Mouse (Mus musculus) liver, embryonic 11.5 days (tissue): ENCODE data around the gene Ogt. TPM values are rescaled to one million over a fixed set of nuclear protein-coding genes. Genes with fewer than 3 reads are reported as not detected.

Experiments used
- ATAC-seq: fragments of 200-750 bp; cut with Nextera tagmentation; replicated peaks from 2 replicates; pipeline ENCODE4 v1.8.0; 2017; ENCODE audit warnings: moderate number of reproducible peaks, mild to moderate bottlenecking, moderate TSS enrichment, moderate library complexity; ENCODE audit not compliant: low FRiP score
- DNase-seq: peaks from one replicate; pipeline ENCODE4 v3.0.0-alpha.2; 2017; ENCODE audit warnings: low spot score
- H3K27ac ChIP-seq: fragments of 300-500 bp; sonication (generic); 2 replicates; pipeline ENCODE4 v1.5.1; 2014; ENCODE audit warnings: mild to moderate bottlenecking, low read depth, low read length, control low read depth
- H3K27me3 ChIP-seq: fragments of 300-500 bp; sonication (generic); replicated peaks from 2 replicates; pipeline ENCODE4 v1.6.1; 2014; ENCODE audit warnings: low read length, mixed read lengths; ENCODE audit not compliant: control insufficient read depth, insufficient read depth
- H3K36me3 ChIP-seq: fragments of 300-500 bp; sonication (generic); 2 replicates; pipeline ENCODE4 v1.6.1; 2014; ENCODE audit warnings: mild to moderate bottlenecking, low read length, moderate library complexity, mixed read lengths; ENCODE audit not compliant: control insufficient read depth, insufficient read depth
- H3K4me1 ChIP-seq: fragments of 300-500 bp; sonication (generic); replicated peaks from 2 replicates; pipeline ENCODE4 v1.6.1; 2014; ENCODE audit warnings: low read length, mixed read lengths; ENCODE audit not compliant: control insufficient read depth, insufficient read depth
- H3K4me2 ChIP-seq: fragments of 300-500 bp; sonication (generic); 2 replicates; pipeline ENCODE4 v1.6.1; 2014; ENCODE audit warnings: mild to moderate bottlenecking, control low read depth, moderate library complexity
- H3K4me3 ChIP-seq: fragments of 300-500 bp; sonication (generic); 2 replicates; pipeline ENCODE4 v1.5.1; 2014; ENCODE audit warnings: low read depth, low read length, control low read depth
- H3K9ac ChIP-seq: fragments of 300-500 bp; sonication (generic); 2 replicates; pipeline ENCODE4 v1.6.1; 2014; ENCODE audit warnings: low read depth, low read length, control low read depth
- H3K9me3 ChIP-seq: fragments of 300-500 bp; sonication (generic); 2 replicates; pipeline ENCODE4 v1.6.1; 2016; ENCODE audit warnings: low read length, inconsistent platforms, mixed read lengths; ENCODE audit not compliant: control insufficient read depth
- WGBS: fragments of 180-500 bp; shearing (Covaris S2); extraction: QIAGEN DNeasy Blood & Tissue Kit; methylation state at CpG from one replicate; pipeline ENCODE4 v1.1.7; 2014; 5-methylcytosine and 5-hydroxymethylcytosine counted together
- polyA plus RNA-seq: library from polyadenylated mRNA; unstranded; fragments of >200 nt; fragmentation: Nextera tagmentation; extraction: Ambion mirVana; gene quantifications from 2 replicates; pipeline ENCODE4 v1.2.1, GENCODE M21; 2014

The Ogt gene
- polyA plus RNA-seq, 1 experiment from 2014 or later, result 128 TPM

- H3K4me2 ChIP-seq, result peak overlapping the region; percentile 69
- no peaks in the 10 kb centered on the region; the same call in 1 of the 2 replicates for H3K36me3 ChIP-seq
- H3K9me3 ChIP-seq, result no peaks in the 10 kb centered on the region
- ATAC-seq, result peak; percentile 60
- peak; percentile 49 for DNase-seq
- peaks cover 26% of the 10 kb centered on the region for H3K27me3 ChIP-seq
- H3K4me1 ChIP-seq, result no peaks in the 10 kb centered on the region; the same call in 1 of the 2 replicates
- H3K4me3 ChIP-seq, result peak overlapping the region; percentile 78
- 11% methylated on average over 45 of the region's 45 CpGs for WGBS
- H3K9ac ChIP-seq, result peak overlapping the region; percentile 86
- H3K27ac ChIP-seq, result peak overlapping the region; percentile 81
Measured at GRCm38 (mm10) chrX:101640194-101641160, 617 bp downstream of the Ogt start.

GRCm38 (mm10) chrX:101641161-101641530 is 1.3 kb downstream of the Ogt start:
- Histone ChIP-seq H3K9ac (peak overlapping the region; percentile 86), H3K9me3 (no peaks in the 10 kb centered on the region), H3K4me2 (peak overlapping the region; percentile 69), H3K4me1 (no peaks in the 10 kb centered on the region; the same call in 1 of the 2 replicates), H3K27me3 (peaks cover 26% of the 10 kb centered on the region), H3K4me3 (peak overlapping the region; percentile 78), H3K36me3 (no peaks in the 10 kb centered on the region; the same call in 1 of the 2 replicates), H3K27ac (peak overlapping the region; percentile 81)
- DNase-seq (no peak), ATAC-seq (no peak)
- 9% methylated on average over 6 of the region's 6 CpGs for WGBS

GRCm38 (mm10) chrX:101642091-101642490 is 2.2 kb downstream of the Ogt start:
- no peak for ATAC-seq
- Histone ChIP-seq H3K4me3 (peak overlapping the region; percentile 78), H3K36me3 (no peaks in the 10 kb centered on the region; the same call in 1 of the 2 replicates), H3K4me1 (no peaks in the 10 kb centered on the region; the same call in 1 of the 2 replicates), H3K9me3 (no peaks in the 10 kb centered on the region), H3K9ac (peak overlapping the region; percentile 35; the same call in 1 of the 2 replicates), H3K4me2 (peak overlapping the region; percentile 69), H3K27ac (no peak overlapping the region), H3K27me3 (peaks cover 26% of the 10 kb centered on the region)
- no peak for DNase-seq
- WGBS, result 18% methylated on average over 5 of the region's 5 CpGs

GRCm38 (mm10) chrX:101645286-101645685 is 5.4 kb downstream of the Ogt start:
- H3K9me3 ChIP-seq, result no peaks in the 10 kb centered on the region
- WGBS, result 69% methylated on average over 2 of the region's 2 CpGs
- peaks cover 6% of the 10 kb centered on the region for H3K27me3 ChIP-seq
- DNase-seq, result no peak
- H3K4me1 ChIP-seq, result no peaks in the 10 kb centered on the region; the same call in 1 of the 2 replicates
- H3K9ac ChIP-seq, result no peak overlapping the region
- no peak for ATAC-seq
- no peaks in the 10 kb centered on the region; the same call in 1 of the 2 replicates for H3K36me3 ChIP-seq
- H3K27ac ChIP-seq, result no peak overlapping the region
- H3K4me3 ChIP-seq, result no peak overlapping the region
- no peak overlapping the region for H3K4me2 ChIP-seq

- no peak overlapping the region for H3K27ac ChIP-seq
- H3K4me2 ChIP-seq, result no peak overlapping the region
- H3K4me1 ChIP-seq, result no peaks in the 10 kb centered on the region; the same call in 1 of the 2 replicates
- no peak overlapping the region for H3K9ac ChIP-seq
- ATAC-seq (peak; percentile 70), DNase-seq (no peak)
- no peak overlapping the region for H3K4me3 ChIP-seq
- H3K9me3 ChIP-seq, result no peaks in the 10 kb centered on the region
- peaks cover 2% of the 10 kb centered on the region for H3K36me3 ChIP-seq
- no peaks in the 10 kb centered on the region for H3K27me3 ChIP-seq
- 51% methylated on average over 5 of the region's 5 CpGs for WGBS
Measured at GRCm38 (mm10) chrX:101646621-101647020, 6.8 kb downstream of the Ogt start.

- Histone ChIP-seq H3K27me3 (no peaks in the 10 kb centered on the region), H3K4me3 (no peak overlapping the region), H3K27ac (no peak overlapping the region), H3K36me3 (no peaks in the 10 kb centered on the region), H3K4me1 (no peaks in the 10 kb centered on the region), H3K4me2 (no peak overlapping the region), H3K9ac (no peak overlapping the region), H3K9me3 (peaks cover 13% of the 10 kb centered on the region)
- 88% methylated on average over 27 of the region's 27 CpGs for WGBS
- no peak for ATAC-seq
- DNase-seq, result no peak
Measured at GRCm38 (mm10) chrX:101695686-101696085, 55.8 kb downstream of the Ogt start.

- Histone ChIP-seq H3K4me1 (no peaks in the 10 kb centered on the region), H3K36me3 (no peaks in the 10 kb centered on the region), H3K9me3 (peaks cover 13% of the 10 kb centered on the region), H3K4me2 (no peak overlapping the region), H3K9ac (no peak overlapping the region), H3K4me3 (no peak overlapping the region), H3K27ac (no peak overlapping the region), H3K27me3 (no peaks in the 10 kb centered on the region)
- 63% methylated on average over 53 of the region's 54 CpGs for WGBS
- no peak for ATAC-seq
- no peak for DNase-seq
Measured at GRCm38 (mm10) chrX:101697537-101697936, 57.7 kb downstream of the Ogt start.

- WGBS, result 52% methylated on average over 23 of the region's 23 CpGs
- no peak for DNase-seq
Measured at GRCm38 (mm10) chrX:101698232-101698631, 58.4 kb downstream of the Ogt start.

More at GRCm38 (mm10) chrX:101698232-101698631, 58.4 kb downstream of the Ogt start:
- no peak for ATAC-seq
- Histone ChIP-seq H3K4me3 (no peak overlapping the region), H3K9ac (no peak overlapping the region), H3K27ac (no peak overlapping the region), H3K27me3 (no peaks in the 10 kb centered on the region), H3K4me1 (no peaks in the 10 kb centered on the region), H3K4me2 (no peak overlapping the region), H3K36me3 (no peaks in the 10 kb centered on the region), H3K9me3 (peaks cover 13% of the 10 kb centered on the region)
